In the genomic region with DNA sequence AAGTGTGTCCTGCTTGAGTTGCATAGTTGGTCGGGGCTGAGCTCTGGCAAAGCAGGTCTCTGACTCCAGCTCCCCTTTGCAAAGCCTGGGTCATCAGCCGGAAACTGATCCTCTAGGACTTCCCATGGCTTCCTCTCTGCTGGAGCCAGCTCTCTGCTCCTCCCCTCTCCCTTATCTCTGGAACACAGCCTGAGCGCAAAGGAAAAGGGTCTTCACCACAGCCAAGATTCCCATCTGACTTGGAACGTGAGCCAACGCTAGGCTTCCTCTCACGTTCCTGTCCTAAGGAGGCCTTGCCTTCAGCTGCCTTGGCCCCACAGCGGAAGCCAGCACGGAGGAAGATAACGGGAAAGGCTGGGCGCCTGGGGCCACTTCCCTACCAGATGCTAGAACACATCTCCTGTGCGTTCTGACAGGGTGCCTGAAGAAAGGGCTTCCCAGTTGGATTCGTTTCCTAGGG, we compare ENCODE assay signal across 8 mouse cellular contexts.
A peak's percentile ranks its signal among the peaks of the same experiment; 100 is the strongest.
DNase-seq lines count a peak whose midpoint lies in the region; ATAC-seq and TF ChIP-seq lines count a peak whose summit lies in the region.
"Had no signal": no experiment of that assay in that cellular context is flagged by ENCODE, and none has a peak within 500 bp of the region (broad histone marks: within the 10 kb centered on the region; RNA-seq: fewer than 3 reads in every experiment).

No protein-coding gene starts in this region.

- peak; percentile 87 for ATAC-seq in lung, postnatal 0 days

- H3K36me3 ChIP-seq in lung, postnatal 0 days (ENCODE audit: insufficient read depth, low read length): no peaks in the 10 kb centered on the region
- H3K36me3 ChIP-seq: limb, embryonic 12.5 days had no signal

- H3K27me3 ChIP-seq in lung, postnatal 0 days (replicated peaks; ENCODE audit: insufficient read depth, low read length): no peaks in the 10 kb centered on the region
- H3K27me3 ChIP-seq: limb, embryonic 12.5 days had no signal

- H3K4me1 ChIP-seq in lung, postnatal 0 days (ENCODE audit: insufficient read depth, low read depth, low read length): peaks cover 14% of the 10 kb centered on the region; the same call in 1 of the 2 replicates

- H3K9me3 ChIP-seq in lung, postnatal 0 days (ENCODE audit: low read length): no peaks in the 10 kb centered on the region
- H3K9me3 ChIP-seq: limb, embryonic 12.5 days had no signal

- TF ChIP-seq CTCF in lung, postnatal 0 days (IDR thresholded peaks at IDR 0.05): no peak; the same call in 1 of the 2 replicates

- H3K27ac ChIP-seq in lung, postnatal 0 days (ENCODE audit: low read length): peak overlapping the region; percentile 84

- peak; percentile 99 for TF ChIP-seq EP300 in lung, postnatal 0 days (IDR thresholded peaks at IDR 0.05)

- no peak overlapping the region for H3K4me2 ChIP-seq in lung, postnatal 0 days (replicated peaks; ENCODE audit: low read depth, low read length)
- H3K4me2 ChIP-seq: limb, embryonic 12.5 days had no signal

- H3K4me3 ChIP-seq in lung, postnatal 0 days (ENCODE audit: low read depth, low read length): no peak overlapping the region
- H3K4me3 ChIP-seq: limb, embryonic 12.5 days had no signal

- WGBS in lung, postnatal 0 days: 32% methylated on average over 12 of the region's 12 CpGs

- peak; percentile 62 to 66 for DNase-seq in adrenal gland, postnatal 36 days
- DNase-seq in heart, adult 18-20 months: peak; percentile 84 to 95
- peak; percentile 85 for DNase-seq in kidney, adult 9 months
- DNase-seq in lung, postnatal 0 days (ENCODE audit: low spot score): peak; percentile 86
- DNase-seq in layer of hippocampus, adult 9-10 months (ENCODE audit: low spot score): no peak
- DNase-seq in embryo, embryonic 10 days (ENCODE audit: low spot score): no peak
- no peak for DNase-seq in layer of hippocampus, postnatal 25 days (ENCODE audit: extremely low spot score in 1 of 2, low spot score in 1 of 2)

- H3K9ac ChIP-seq in lung, postnatal 0 days (replicated peaks; ENCODE audit: low read depth): no peak overlapping the region
- H3K9ac ChIP-seq: limb, embryonic 12.5 days had no signal

Comparison
In these comparisons a context has a peak if more than half of its experiments do, and no peak if none do; other contexts are left out.
1. DNase-seq: peak in adrenal gland, postnatal 36 days (2 of 2), heart, adult 18-20 months (2 of 2), kidney, adult 9 months (single experiment) and lung, postnatal 0 days (single experiment); none in layer of hippocampus, adult 9-10 months (single experiment), embryo, embryonic 10 days (single experiment) and layer of hippocampus, postnatal 25 days (0 of 2).